Mouse (Mus musculus) kidney, adult 2 months (tissue): ENCODE measurements around the gene Lrrfip2. TPM values are rescaled to one million over a fixed set of nuclear protein-coding genes. Genes with fewer than 3 reads are reported as not detected.
A peak's percentile ranks its signal among the peaks of the same experiment; 100 is the strongest.

Experiments used
- DNase-seq: peaks from one replicate; pipeline ENCODE4 v3.0.0; 2021
- H3K27ac ChIP-seq: fragments of 200-500 bp; 2 replicates; pipeline ENCODE4 v1.5.1; 2012; ENCODE audit warnings: low read depth, low read length, control low read depth, inconsistent platforms; ENCODE audit not compliant: insufficient read depth
- H3K27me3 ChIP-seq: fragments of 200-500 bp; replicated peaks from 2 replicates; pipeline ENCODE4 v1.6.1; 2012; ENCODE audit warnings: mild to moderate bottlenecking, moderate library complexity, low read length, inconsistent platforms; ENCODE audit not compliant: control insufficient read depth, insufficient read depth
- H3K36me3 ChIP-seq: fragments of 200-500 bp; 2 replicates; pipeline ENCODE4 v1.6.1; 2012; ENCODE audit warnings: mild to moderate bottlenecking, moderate library complexity, low read length, inconsistent platforms; ENCODE audit not compliant: control insufficient read depth, insufficient read depth
- H3K4me1 ChIP-seq: fragments of 200-500 bp; 2 replicates; pipeline ENCODE4 v1.6.1; 2011; ENCODE audit warnings: low read length; ENCODE audit not compliant: control insufficient read depth, insufficient read depth
- H3K4me3 ChIP-seq: fragments of 200-500 bp; 2 replicates; pipeline ENCODE4 v1.5.1; 2011; ENCODE audit warnings: mild to moderate bottlenecking, low read depth, low read length, control low read depth; ENCODE audit not compliant: insufficient read depth
- CTCF ChIP-seq: fragments of 200-500 bp; conservative IDR thresholded peaks from 2 replicates; pipeline ENCODE4 v1.5.1; 2011; ENCODE audit warnings: low read depth, mild to moderate bottlenecking, control low read depth, low read length, moderate library complexity, mixed read lengths; ENCODE audit not compliant: insufficient read depth, insufficient read length
- POLR2A ChIP-seq: fragments of 200-500 bp; IDR thresholded peaks from one replicate; pipeline ENCODE4 v1.6.1; 2011; ENCODE audit warnings: low read depth, low read length, control low read depth
- WGBS: fragments of 180-500 bp; shearing (Covaris S2); methylation state at CpG from one replicate; pipeline ENCODE4 v1.1.7; 2018; 5-methylcytosine and 5-hydroxymethylcytosine counted together
- polyA plus RNA-seq: library from polyadenylated mRNA; depleted of rRNA; stranded (reverse); fragments of >200 nt; gene quantifications from 2 replicates; pipeline ENCODE4 v1.2.3, GENCODE M21; 2012

Gene Lrrfip2
- polyA plus RNA-seq, 1 experiment = 12.7 TPM

DNA sequence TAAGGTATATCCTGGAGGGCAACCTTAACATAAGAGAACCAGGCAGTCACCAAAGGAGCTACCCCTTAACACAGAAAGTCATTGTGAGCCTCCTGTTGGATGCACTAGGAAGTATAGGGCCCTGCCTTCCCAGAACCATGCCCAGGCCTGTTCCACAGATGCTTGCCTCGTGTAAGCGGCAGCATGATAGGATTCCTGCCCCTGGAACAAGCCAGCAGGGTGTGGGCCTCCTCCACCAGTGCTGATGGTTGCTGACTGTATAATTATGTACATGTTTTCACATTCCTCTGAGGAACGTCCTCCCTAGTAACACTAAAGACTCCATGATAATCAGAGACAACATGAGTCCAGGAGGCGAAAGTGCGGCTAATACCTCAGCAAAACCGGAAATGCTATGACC is 126.0 kb downstream of the Lrrfip2 start:
- TF ChIP-seq CTCF (no peak), POLR2A (no peak)
- Histone ChIP-seq H3K4me3 (no peak overlapping the region), H3K36me3 (peaks cover 1% of the 10 kb centered on the region), H3K27ac (no peak overlapping the region), H3K4me1 (no peaks in the 10 kb centered on the region), H3K27me3 (no peaks in the 10 kb centered on the region)
- no peak for DNase-seq
- WGBS = 86% methylated on average over 6 of the region's 6 CpGs

GRCm38 (mm10) chr9:111245546-111245945 is 128.2 kb downstream of the Lrrfip2 start:
- Histone ChIP-seq H3K27ac (no peak overlapping the region), H3K27me3 (no peaks in the 10 kb centered on the region), H3K4me1 (no peaks in the 10 kb centered on the region), H3K36me3 (no peaks in the 10 kb centered on the region; the same call in 1 of the 2 replicates), H3K4me3 (no peak overlapping the region)
- 70% methylated on average over 6 of the region's 6 CpGs for WGBS
- no peak for DNase-seq
- no peak for TF ChIP-seq CTCF
- TF ChIP-seq POLR2A = no peak

DNA sequence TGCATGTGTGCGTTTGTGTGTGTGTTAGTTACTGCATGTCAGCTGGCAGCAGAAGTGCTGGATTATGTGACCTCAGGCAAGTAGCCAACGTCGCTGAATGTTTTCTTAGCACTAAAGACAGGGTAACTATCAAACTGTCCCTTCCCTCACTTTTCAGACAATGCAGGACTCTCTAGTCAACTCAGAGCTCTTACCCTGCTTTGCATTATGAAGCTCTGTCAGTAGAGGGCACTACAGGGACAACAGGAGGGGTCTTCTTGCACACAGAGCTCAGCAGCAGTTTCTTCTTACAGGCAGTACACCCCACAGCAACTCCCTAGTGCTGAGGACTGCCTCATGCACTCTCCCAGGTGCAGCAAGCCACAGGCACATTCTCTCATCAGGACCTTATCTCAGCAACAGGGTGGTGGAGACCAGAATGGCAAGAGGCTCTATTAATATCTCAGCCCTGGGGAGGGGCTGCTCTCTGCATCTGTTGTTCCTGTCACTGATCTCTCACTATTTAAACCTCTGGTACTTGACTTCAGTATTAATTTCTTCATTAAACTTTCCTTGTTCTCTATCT is 130.4 kb downstream of the Lrrfip2 start:
- 69% methylated on average over 3 of the region's 3 CpGs for WGBS
- Histone ChIP-seq H3K36me3 (no peaks in the 10 kb centered on the region; the same call in none of the 2 replicates), H3K27me3 (no peaks in the 10 kb centered on the region), H3K27ac (no peak overlapping the region), H3K4me3 (no peak overlapping the region), H3K4me1 (no peaks in the 10 kb centered on the region)
- DNase-seq = peak; percentile 11
- TF ChIP-seq CTCF = peak; percentile 36
- TF ChIP-seq POLR2A = no peak

DNA sequence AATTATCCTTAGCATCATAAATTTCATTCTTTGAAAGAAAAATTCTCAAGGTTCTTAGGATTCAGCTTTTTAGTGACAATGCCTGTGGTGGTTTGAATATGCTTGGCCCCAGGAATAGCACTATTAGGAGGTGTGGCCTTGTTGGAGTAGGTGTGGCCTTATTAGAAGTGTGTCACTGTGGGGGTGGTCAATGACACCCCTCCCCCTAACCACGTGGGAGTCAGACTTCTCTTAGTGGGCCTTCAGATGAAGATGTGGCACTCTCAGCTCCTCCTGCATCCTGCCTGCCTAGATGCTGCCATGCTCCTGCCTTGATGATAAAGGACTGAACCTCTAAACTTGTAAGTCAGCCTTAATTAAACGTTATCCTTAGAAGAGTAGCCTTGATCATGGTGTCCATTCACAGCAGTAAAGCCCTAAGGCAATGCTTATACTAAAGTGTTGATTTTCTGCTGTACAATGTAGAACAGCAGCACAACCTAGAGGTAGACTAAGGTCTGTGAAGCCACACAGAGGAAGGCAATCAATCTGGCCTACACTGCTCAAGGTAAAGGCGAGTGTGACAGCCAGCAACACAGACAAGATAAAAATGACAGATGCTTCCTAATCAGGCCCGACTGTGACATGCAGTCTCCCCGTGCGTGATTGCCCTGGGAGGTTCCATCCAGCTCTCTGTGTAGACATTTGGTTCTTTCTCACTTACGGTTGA is 134.9 kb downstream of the Lrrfip2 start:
- TF ChIP-seq POLR2A (no peak), CTCF (no peak)
- WGBS = 72% methylated on average over 7 of the region's 7 CpGs
- no peak overlapping the region for H3K4me3 ChIP-seq
- no peaks in the 10 kb centered on the region for H3K27me3 ChIP-seq
- peaks cover 1% of the 10 kb centered on the region for H3K36me3 ChIP-seq
- DNase-seq = no peak
- H3K27ac ChIP-seq = no peak overlapping the region
- no peaks in the 10 kb centered on the region for H3K4me1 ChIP-seq

GRCm38 (mm10) chr9:111260360-111260985 is 143.1 kb downstream of the Lrrfip2 start:
- H3K27me3 ChIP-seq = no peaks in the 10 kb centered on the region
- no peak overlapping the region for H3K4me3 ChIP-seq
- no peaks in the 10 kb centered on the region for H3K4me1 ChIP-seq
- peaks cover 3% of the 10 kb centered on the region for H3K36me3 ChIP-seq
- DNase-seq = peak; percentile 16
- WGBS = 14% methylated on average over 1 of the region's 1 CpGs
- TF ChIP-seq CTCF (no peak), POLR2A (no peak)
- H3K27ac ChIP-seq = no peak overlapping the region

DNA sequence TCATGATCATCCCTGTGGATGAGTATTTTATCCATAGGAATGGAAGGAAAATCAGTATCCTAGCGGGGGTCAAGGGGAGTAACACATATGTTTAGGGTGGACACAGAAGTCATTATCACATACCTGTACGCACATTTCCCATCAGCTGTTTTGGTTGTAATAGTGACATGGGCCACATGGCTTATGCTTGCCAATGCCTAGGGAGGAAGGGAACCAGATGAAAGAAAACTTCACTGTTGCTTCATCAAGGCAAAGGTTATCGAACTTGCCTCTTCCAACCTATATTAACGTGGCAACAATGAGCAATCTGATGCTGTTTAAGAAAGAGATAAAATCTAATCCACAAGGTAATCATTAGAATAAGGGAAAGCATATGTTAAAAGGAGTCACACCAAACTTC is 144.0 kb downstream of the Lrrfip2 start:
- 96% methylated on average over 4 of the region's 4 CpGs for WGBS
- Histone ChIP-seq H3K27me3 (no peaks in the 10 kb centered on the region), H3K27ac (no peak overlapping the region), H3K4me3 (no peak overlapping the region), H3K36me3 (peaks cover 3% of the 10 kb centered on the region), H3K4me1 (no peaks in the 10 kb centered on the region)
- TF ChIP-seq CTCF (no peak), POLR2A (no peak)
- no peak for DNase-seq

DNA sequence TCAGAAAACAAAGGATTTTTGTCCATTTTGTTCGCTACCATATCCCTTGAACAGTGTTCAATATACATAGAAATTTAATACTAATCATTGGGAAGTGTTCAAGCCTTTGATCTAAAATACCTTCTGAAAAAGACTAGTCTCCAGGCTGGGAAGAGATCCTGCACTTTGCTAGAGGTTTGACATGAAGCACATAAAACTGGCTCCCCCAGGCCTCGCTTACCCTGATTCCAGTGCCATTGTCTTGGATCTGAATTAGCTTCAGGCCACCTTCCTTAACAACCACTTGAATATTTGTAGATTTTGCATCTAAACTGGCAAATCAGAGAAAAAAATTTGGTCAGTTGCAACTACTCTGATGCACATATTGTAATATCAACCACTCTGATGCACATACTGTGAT is 150.6 kb downstream of the Lrrfip2 start:
- H3K4me3 ChIP-seq = no peak overlapping the region
- H3K36me3 ChIP-seq = no peaks in the 10 kb centered on the region; the same call in 1 of the 2 replicates
- over 99% methylated on average over 2 of the region's 2 CpGs for WGBS
- no peaks in the 10 kb centered on the region for H3K27me3 ChIP-seq
- H3K27ac ChIP-seq = no peak overlapping the region
- DNase-seq = no peak
- TF ChIP-seq POLR2A = no peak
- TF ChIP-seq CTCF = no peak
- peaks cover 2% of the 10 kb centered on the region; the same call in 1 of the 2 replicates for H3K4me1 ChIP-seq

GRCm38 (mm10) chr9:111270606-111271005 is 153.2 kb downstream of the Lrrfip2 start:
- no peak for TF ChIP-seq CTCF
- no peak for TF ChIP-seq POLR2A
- Histone ChIP-seq H3K4me3 (peak overlapping the region; percentile 92), H3K36me3 (no peaks in the 10 kb centered on the region; the same call in 1 of the 2 replicates), H3K27me3 (no peaks in the 10 kb centered on the region), H3K27ac (peak overlapping the region; percentile 54; the same call in 1 of the 2 replicates), H3K4me1 (peaks cover 12% of the 10 kb centered on the region)
- DNase-seq = no peak
- WGBS = 7% methylated on average over 5 of the region's 5 CpGs
